Mouse (Mus musculus): ENCODE results near the gene Rbp7.
A peak's percentile ranks its signal among the peaks of the same experiment; 100 is the strongest.

GRCm38 (mm10) chr4:149426325-149427199 is 28.2 kb downstream of the Rbp7 start, which contains the start of gene Ube4b:
- peak; percentile 67 for TF ChIP-seq EP300 (IDR thresholded peaks at IDR 0.05; ENCODE audit: low read depth)
- TF ChIP-seq CTCF (IDR thresholded peaks at IDR 0.05; ENCODE audit: low read depth) = no peak

All from heart, postnatal 0 days (tissue).